Mouse (Mus musculus): Measurements from ENCODE around the gene Dhx57.

GRCm38 (mm10) chr17:80323015-80323414, 32.7 kb upstream of the Dhx57 start:
- TF ChIP-seq CTCF (IDR thresholded peaks at IDR 0.05) (no peak), EP300 (IDR thresholded peaks at IDR 0.05) (no peak)
